Mouse (Mus musculus): ENCODE data around the gene Dnajb13. TPM values are rescaled to one million over a fixed set of nuclear protein-coding genes. Genes with fewer than 3 reads are reported as not detected.
A peak's percentile ranks its signal among the peaks of the same experiment; 100 is the strongest.

The Dnajb13 gene
- total RNA-seq (2022) = under 1 TPM in 1 of 4 experiments, not detected in 3; 0.13 TPM

- no peak for DNase-seq (ENCODE audit: low spot score in 2 of 2)
Observed at GRCm38 (mm10) chr7:100514573-100514972, at the start of gene Dnajb13. Gene Dnajb13, minus strand, starts transcription at chr7:100514960.

- peak in 1 of 2 experiments; percentile 17 for DNase-seq (ENCODE audit: low spot score in 2 of 2)
Observed at GRCm38 (mm10) chr7:100561861-100562587, 47.3 kb upstream of the Dnajb13 start.

GRCm38 (mm10) chr7:100559331-100559730 lies 44.6 kb upstream of the Dnajb13 start:
- DNase-seq (ENCODE audit: low spot score in 2 of 2) = no peak

- no peak for DNase-seq (ENCODE audit: low spot score in 2 of 2)
Observed at GRCm38 (mm10) chr7:100557241-100557640, 42.5 kb upstream of the Dnajb13 start.

- DNase-seq (ENCODE audit: low spot score in 2 of 2) = no peak
Observed at GRCm38 (mm10) chr7:100555431-100555951, 40.7 kb upstream of the Dnajb13 start.

GRCm38 (mm10) chr7:100554939-100555338 lies 40.2 kb upstream of the Dnajb13 start:
- DNase-seq (ENCODE audit: low spot score in 2 of 2) = no peak

- DNase-seq (ENCODE audit: low spot score in 2 of 2) = no peak
Observed at GRCm38 (mm10) chr7:100550338-100551007, 35.7 kb upstream of the Dnajb13 start.

GRCm38 (mm10) chr7:100549796-100550195 lies 35.0 kb upstream of the Dnajb13 start:
- DNase-seq (ENCODE audit: low spot score in 2 of 2) = no peak

GRCm38 (mm10) chr7:100547631-100548030 lies 32.9 kb upstream of the Dnajb13 start:
- DNase-seq (ENCODE audit: low spot score in 2 of 2) = no peak

GRCm38 (mm10) chr7:100544437-100544836 lies 29.7 kb upstream of the Dnajb13 start:
- DNase-seq (ENCODE audit: low spot score in 2 of 2) = no peak

GRCm38 (mm10) chr7:100539516-100539915 lies 24.8 kb upstream of the Dnajb13 start:
- no peak for DNase-seq (ENCODE audit: low spot score in 2 of 2)

- no peak for DNase-seq (ENCODE audit: low spot score in 2 of 2)
Observed at GRCm38 (mm10) chr7:100537519-100537902, 22.8 kb upstream of the Dnajb13 start.

GRCm38 (mm10) chr7:100536804-100537518 lies 22.2 kb upstream of the Dnajb13 start, which contains the start of gene Coa4:
Gene Coa4, plus strand, starts transcription at chr7:100537071.
- peak; percentile 69 to 76 for DNase-seq (ENCODE audit: low spot score in 2 of 2)

GRCm38 (mm10) chr7:100535831-100536230 lies 21.1 kb upstream of the Dnajb13 start:
- no peak for DNase-seq (ENCODE audit: low spot score in 2 of 2)

GRCm38 (mm10) chr7:100534216-100534615 lies 19.5 kb upstream of the Dnajb13 start:
- no peak for DNase-seq (ENCODE audit: low spot score in 2 of 2)

- no peak for DNase-seq (ENCODE audit: low spot score in 2 of 2)
Observed at GRCm38 (mm10) chr7:100533503-100533902, 18.7 kb upstream of the Dnajb13 start.

GRCm38 (mm10) chr7:100530766-100531165 lies 16.0 kb upstream of the Dnajb13 start:
- DNase-seq (ENCODE audit: low spot score in 2 of 2) = no peak

- no peak for DNase-seq (ENCODE audit: low spot score in 2 of 2)
Observed at GRCm38 (mm10) chr7:100524669-100525068, 9.9 kb upstream of the Dnajb13 start.

- DNase-seq (ENCODE audit: low spot score in 2 of 2) = no peak
Observed at GRCm38 (mm10) chr7:100522222-100522621, 7.5 kb upstream of the Dnajb13 start.

- peak; percentile 50 to 58 for DNase-seq (ENCODE audit: low spot score in 2 of 2)
Observed at GRCm38 (mm10) chr7:100520663-100521285, 6.0 kb upstream of the Dnajb13 start.

- DNase-seq (ENCODE audit: low spot score in 2 of 2) = no peak
Observed at GRCm38 (mm10) chr7:100520204-100520603, 5.4 kb upstream of the Dnajb13 start.

All from gastrocnemius, adult 8-10 months (tissue).